Mouse (Mus musculus): Measurements from ENCODE around the gene Trim17. TPM values are rescaled to one million over a fixed set of nuclear protein-coding genes. Genes with fewer than 3 reads are reported as not detected.

Trim17 gene
- polyA plus RNA-seq, 1 experiment from 2014 or later = 0.38 TPM

- Histone ChIP-seq H3K9me3 (ENCODE audit: control insufficient read depth, low read length) (no peaks in the 10 kb centered on the region), H3K4me1 (replicated peaks; ENCODE audit: control insufficient read depth, insufficient read depth, low read length) (peaks cover 22% of the 10 kb centered on the region), H3K27ac (ENCODE audit: low read depth, low read length) (peak overlapping the region; percentile 7; the same call in 1 of the 2 replicates), H3K4me2 (peak overlapping the region; percentile 96), H3K27me3 (replicated peaks; ENCODE audit: control insufficient read depth, insufficient read depth, low read length) (peaks cover 20% of the 10 kb centered on the region), H3K36me3 (ENCODE audit: control insufficient read depth, insufficient read depth, low read length) (no peaks in the 10 kb centered on the region; the same call in 1 of the 2 replicates), H3K4me3 (ENCODE audit: low read depth, low read length) (peak overlapping the region; percentile 57), H3K9ac (ENCODE audit: low read depth, low read length) (peak overlapping the region; percentile 66)
- DNase-seq (ENCODE audit: low spot score) (peak; percentile 84), ATAC-seq (replicated peaks; ENCODE audit: low FRiP score) (peak; percentile 84)
- WGBS = 1% methylated on average over 40 of the region's 40 CpGs
These were observed 5.5 kb downstream of the Trim17 start for GRCm38 (mm10) chr11:58959921-58960465.

DNA sequence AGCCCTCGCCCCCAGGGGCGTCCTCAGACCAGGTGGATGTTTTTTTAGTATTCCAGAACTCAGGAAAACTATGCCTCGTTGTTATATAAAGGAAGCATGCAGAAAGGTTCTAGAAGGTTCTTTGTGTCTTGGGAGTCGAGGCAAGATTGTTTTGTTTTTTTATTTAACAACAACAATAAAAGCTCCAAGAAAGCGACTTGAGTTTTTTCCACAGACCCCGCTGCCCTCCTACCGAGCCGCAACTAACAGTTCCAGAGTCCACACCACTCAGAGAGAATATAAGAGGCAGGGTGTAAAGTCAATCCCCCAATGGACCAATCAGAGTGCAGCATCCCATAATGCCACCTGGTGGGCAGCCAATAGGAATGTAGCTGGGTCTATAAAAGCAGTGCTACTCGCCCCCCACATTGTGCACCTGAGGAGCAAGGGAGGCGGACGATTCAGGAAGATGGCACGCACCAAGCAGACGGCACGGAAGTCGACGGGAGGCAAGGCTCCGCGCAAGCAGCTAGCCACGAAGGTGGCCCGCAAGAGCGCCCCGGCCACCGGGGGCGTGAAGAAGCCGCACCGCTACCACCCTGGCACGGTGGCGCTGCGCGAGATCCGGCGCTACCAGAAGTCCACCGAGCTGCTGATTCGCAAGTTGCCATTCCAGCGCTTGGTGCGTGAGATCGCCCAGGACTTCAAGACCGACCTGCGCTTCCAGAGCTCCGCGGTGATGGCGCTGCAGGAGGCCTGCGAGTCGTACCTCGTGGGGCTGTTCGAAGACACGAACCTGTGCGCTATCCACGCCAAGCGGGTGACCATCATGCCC lies 7.1 kb downstream of the Trim17 start:
- no peak overlapping the region for H3K9ac ChIP-seq (ENCODE audit: low read depth, low read length)
- no peaks in the 10 kb centered on the region for H3K9me3 ChIP-seq (ENCODE audit: control insufficient read depth, low read length)
- peaks cover 26% of the 10 kb centered on the region for H3K4me1 ChIP-seq (replicated peaks; ENCODE audit: control insufficient read depth, insufficient read depth, low read length)
- no peak overlapping the region for H3K4me3 ChIP-seq (ENCODE audit: low read depth, low read length)
- 50% methylated on average over 50 of the region's 50 CpGs for WGBS
- no peak overlapping the region for H3K4me2 ChIP-seq
- no peaks in the 10 kb centered on the region; the same call in 1 of the 2 replicates for H3K36me3 ChIP-seq (ENCODE audit: control insufficient read depth, insufficient read depth, low read length)
- peaks cover 20% of the 10 kb centered on the region for H3K27me3 ChIP-seq (replicated peaks; ENCODE audit: control insufficient read depth, insufficient read depth, low read length)
- DNase-seq (ENCODE audit: low spot score) = no peak
- ATAC-seq (replicated peaks; ENCODE audit: low FRiP score) = no peak
- H3K27ac ChIP-seq (ENCODE audit: low read depth, low read length) = no peak overlapping the region

DNA sequence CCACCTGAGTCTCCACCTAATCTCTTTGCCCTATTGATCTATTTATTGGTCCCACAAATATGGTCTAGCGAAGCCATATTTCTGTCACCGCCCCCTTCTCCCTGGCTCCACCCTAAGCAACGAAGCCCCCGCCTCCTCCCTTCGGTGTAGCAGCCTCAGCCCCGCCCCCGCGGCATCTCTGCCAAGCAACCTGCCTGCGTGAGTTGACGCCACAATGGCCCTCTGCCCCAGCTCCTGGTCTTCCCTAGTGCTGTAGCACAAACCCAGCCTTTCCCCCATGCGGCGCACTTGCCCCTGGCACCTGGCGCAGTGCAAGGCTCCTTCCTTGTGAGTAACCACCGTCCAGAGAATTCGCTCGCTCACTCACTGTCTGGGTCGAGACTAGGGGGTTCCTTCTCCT lies 9.1 kb downstream of the Trim17 start:
- Histone ChIP-seq H3K4me2 (peak overlapping the region; percentile 31; the same call in 1 of the 2 replicates), H3K4me3 (ENCODE audit: low read depth, low read length) (no peak overlapping the region), H3K9me3 (ENCODE audit: control insufficient read depth, low read length) (no peaks in the 10 kb centered on the region), H3K27ac (ENCODE audit: low read depth, low read length) (no peak overlapping the region), H3K27me3 (replicated peaks; ENCODE audit: control insufficient read depth, insufficient read depth, low read length) (peaks cover 20% of the 10 kb centered on the region), H3K4me1 (replicated peaks; ENCODE audit: control insufficient read depth, insufficient read depth, low read length) (peaks cover 20% of the 10 kb centered on the region), H3K36me3 (ENCODE audit: control insufficient read depth, insufficient read depth, low read length) (no peaks in the 10 kb centered on the region), H3K9ac (ENCODE audit: low read depth, low read length) (no peak overlapping the region)
- WGBS = 30% methylated on average over 17 of the region's 17 CpGs
- DNase-seq (ENCODE audit: low spot score) = no peak
- no peak for ATAC-seq (replicated peaks; ENCODE audit: low FRiP score)

DNA sequence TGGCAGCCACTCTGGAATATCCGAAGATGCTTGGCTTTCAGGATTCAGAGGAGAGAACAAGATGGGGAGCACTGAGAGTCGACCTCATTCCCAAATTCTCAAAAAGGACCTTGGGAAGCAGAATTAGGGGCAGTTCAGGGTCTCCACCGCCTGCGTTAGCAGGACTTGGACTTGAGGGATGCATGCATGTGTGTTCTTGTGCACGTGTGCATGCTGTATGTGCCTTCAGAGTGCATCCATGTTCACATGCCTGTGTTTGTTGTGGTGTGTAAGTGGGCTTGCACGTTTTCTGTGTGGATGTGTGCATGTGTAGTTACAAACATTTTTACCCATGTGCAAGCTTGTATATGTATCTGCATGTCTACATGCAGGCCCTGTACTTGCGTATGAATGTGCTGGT lies 9.7 kb downstream of the Trim17 start:
- no peak overlapping the region for H3K27ac ChIP-seq (ENCODE audit: low read depth, low read length)
- peaks cover 20% of the 10 kb centered on the region for H3K27me3 ChIP-seq (replicated peaks; ENCODE audit: control insufficient read depth, insufficient read depth, low read length)
- ATAC-seq (replicated peaks; ENCODE audit: low FRiP score) (no peak), DNase-seq (ENCODE audit: low spot score) (no peak)
- H3K4me2 ChIP-seq = no peak overlapping the region
- no peak overlapping the region for H3K4me3 ChIP-seq (ENCODE audit: low read depth, low read length)
- 84% methylated on average over 7 of the region's 7 CpGs for WGBS
- H3K4me1 ChIP-seq (replicated peaks; ENCODE audit: control insufficient read depth, insufficient read depth, low read length) = peaks cover 15% of the 10 kb centered on the region
- H3K9me3 ChIP-seq (ENCODE audit: control insufficient read depth, low read length) = no peaks in the 10 kb centered on the region
- no peaks in the 10 kb centered on the region for H3K36me3 ChIP-seq (ENCODE audit: control insufficient read depth, insufficient read depth, low read length)
- no peak overlapping the region for H3K9ac ChIP-seq (ENCODE audit: low read depth, low read length)

- Histone ChIP-seq H3K4me1 (replicated peaks; ENCODE audit: control insufficient read depth, insufficient read depth, low read length) (0 out of 2 replicates have a peak, but pooled peaks cover 9% of the 10 kb centered on the region), H3K27me3 (replicated peaks; ENCODE audit: control insufficient read depth, insufficient read depth, low read length) (peaks cover 20% of the 10 kb centered on the region), H3K36me3 (ENCODE audit: control insufficient read depth, insufficient read depth, low read length) (no peaks in the 10 kb centered on the region), H3K4me3 (ENCODE audit: low read depth, low read length) (no peak overlapping the region), H3K9me3 (ENCODE audit: control insufficient read depth, low read length) (no peaks in the 10 kb centered on the region), H3K27ac (ENCODE audit: low read depth, low read length) (no peak overlapping the region), H3K4me2 (peak overlapping the region; percentile 27; the same call in 1 of the 2 replicates), H3K9ac (ENCODE audit: low read depth, low read length) (no peak overlapping the region)
- WGBS = 41% methylated on average over 12 of the region's 12 CpGs
- no peak for ATAC-seq (replicated peaks; ENCODE audit: low FRiP score)
- no peak for DNase-seq (ENCODE audit: low spot score)
These were observed 10.7 kb downstream of the Trim17 start for GRCm38 (mm10) chr11:58965001-58965760.

- peaks cover 8% of the 10 kb centered on the region for H3K27me3 ChIP-seq (replicated peaks; ENCODE audit: control insufficient read depth, insufficient read depth, low read length)
- H3K4me2 ChIP-seq = no peak overlapping the region
- H3K9me3 ChIP-seq (ENCODE audit: control insufficient read depth, low read length) = no peaks in the 10 kb centered on the region
- H3K4me3 ChIP-seq (ENCODE audit: low read depth, low read length) = no peak overlapping the region
- ATAC-seq (replicated peaks; ENCODE audit: low FRiP score) = no peak
- H3K36me3 ChIP-seq (ENCODE audit: control insufficient read depth, insufficient read depth, low read length) = no peaks in the 10 kb centered on the region
- DNase-seq (ENCODE audit: low spot score) = no peak
- H3K27ac ChIP-seq (ENCODE audit: low read depth, low read length) = no peak overlapping the region
- H3K9ac ChIP-seq (ENCODE audit: low read depth, low read length) = no peak overlapping the region
- WGBS = 95% methylated on average over 1 of the region's 1 CpGs
- 0 out of 2 replicates have a peak, but pooled peaks cover 9% of the 10 kb centered on the region for H3K4me1 ChIP-seq (replicated peaks; ENCODE audit: control insufficient read depth, insufficient read depth, low read length)
These were observed 12.9 kb downstream of the Trim17 start for GRCm38 (mm10) chr11:58967346-58967745.

DNA sequence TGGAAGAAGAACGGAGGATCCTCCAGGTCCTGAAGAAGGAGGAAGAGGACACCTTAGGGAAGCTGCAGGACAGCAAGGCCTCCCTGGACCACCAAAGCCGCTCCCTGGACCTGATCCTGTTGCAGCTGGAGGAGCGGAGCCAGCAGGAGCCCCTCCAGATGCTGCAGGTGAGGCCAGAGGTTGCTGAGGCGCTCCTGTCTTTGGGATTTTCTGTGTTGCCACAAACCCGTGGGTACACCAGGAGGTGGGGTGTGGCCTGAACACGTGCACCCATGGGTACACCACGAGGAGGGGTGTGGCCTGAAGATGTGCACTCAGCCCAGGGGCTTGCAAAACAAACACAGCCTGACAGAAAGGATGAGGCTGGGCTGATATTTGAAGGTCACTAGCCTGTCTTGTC lies 14.1 kb downstream of the Trim17 start:
- no peak for ATAC-seq (replicated peaks; ENCODE audit: low FRiP score)
- no peak overlapping the region for H3K4me2 ChIP-seq

GRCm38 (mm10) chr11:58969027-58969426 lies 14.5 kb downstream of the Trim17 start:
- Histone ChIP-seq H3K4me2 (no peak overlapping the region), H3K4me1 (replicated peaks; ENCODE audit: control insufficient read depth, insufficient read depth, low read length) (peaks cover 7% of the 10 kb centered on the region; the same call in 1 of the 2 replicates), H3K9me3 (ENCODE audit: control insufficient read depth, low read length) (no peaks in the 10 kb centered on the region), H3K4me3 (ENCODE audit: low read depth, low read length) (no peak overlapping the region), H3K36me3 (ENCODE audit: control insufficient read depth, insufficient read depth, low read length) (no peaks in the 10 kb centered on the region), H3K27me3 (replicated peaks; ENCODE audit: control insufficient read depth, insufficient read depth, low read length) (0 out of 2 replicates have a peak, but pooled peaks cover 2% of the 10 kb centered on the region), H3K27ac (ENCODE audit: low read depth, low read length) (no peak overlapping the region), H3K9ac (ENCODE audit: low read depth, low read length) (no peak overlapping the region)
- ATAC-seq (replicated peaks; ENCODE audit: low FRiP score) = no peak
- 86% methylated on average over 8 of the region's 8 CpGs for WGBS
- DNase-seq (ENCODE audit: low spot score) = no peak

More for the DNA sequence above, 14.1 kb downstream of the Trim17 start:
- H3K9ac ChIP-seq (ENCODE audit: low read depth, low read length) = no peak overlapping the region
- H3K4me3 ChIP-seq (ENCODE audit: low read depth, low read length) = no peak overlapping the region
- WGBS = 68% methylated on average over 7 of the region's 7 CpGs
- DNase-seq (ENCODE audit: low spot score) = no peak
- H3K27ac ChIP-seq (ENCODE audit: low read depth, low read length) = no peak overlapping the region
- no peaks in the 10 kb centered on the region for H3K9me3 ChIP-seq (ENCODE audit: control insufficient read depth, low read length)
- 0 out of 2 replicates have a peak, but pooled peaks cover 8% of the 10 kb centered on the region for H3K4me1 ChIP-seq (replicated peaks; ENCODE audit: control insufficient read depth, insufficient read depth, low read length)
- H3K27me3 ChIP-seq (replicated peaks; ENCODE audit: control insufficient read depth, insufficient read depth, low read length) = 0 out of 2 replicates have a peak, but pooled peaks cover 2% of the 10 kb centered on the region
- no peaks in the 10 kb centered on the region for H3K36me3 ChIP-seq (ENCODE audit: control insufficient read depth, insufficient read depth, low read length)
